Mouse (Mus musculus): ENCODE results near the gene Gmfg.

DNA sequence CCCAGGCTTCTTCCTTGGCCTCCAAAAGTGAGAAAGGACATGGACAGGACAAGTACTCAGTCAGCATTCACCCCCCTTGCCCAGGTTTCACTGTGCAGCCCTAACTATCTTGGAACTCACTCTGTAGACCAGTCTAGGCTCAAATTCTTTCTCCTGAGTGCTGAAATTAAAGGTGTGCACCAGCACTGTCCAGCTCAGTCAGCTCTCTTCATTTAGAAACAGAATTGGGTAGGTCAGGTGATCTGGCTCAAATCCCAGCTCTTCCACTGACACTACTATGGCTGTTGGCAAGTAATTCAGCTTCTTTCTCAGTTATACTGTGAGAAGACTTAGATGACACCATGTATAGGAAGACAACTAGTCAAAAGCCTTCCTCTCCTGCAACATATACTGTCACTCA, 9.5 kb upstream of the Gmfg start:
- no peak for TF ChIP-seq TAL1 (IDR thresholded peaks at IDR 0.05; ENCODE audit: low read length)
- TF ChIP-seq GATA1 (IDR thresholded peaks at IDR 0.05; ENCODE audit: low read length), result no peak

All from erythroblast, embryonic 14.5 days (primary cell).